In genomic region chr8:47243631-47244030, GRCm38 (mm10) we compare ENCODE assay signal across 9 mouse cellular contexts.
DNase-seq lines count a peak whose midpoint lies in the region; ATAC-seq and TF ChIP-seq lines count a peak whose summit lies in the region.
"Had no signal": no experiment of that assay in that cellular context is flagged by ENCODE, and none has a peak within 500 bp of the region (broad histone marks: within the 10 kb centered on the region; RNA-seq: fewer than 3 reads in every experiment).

No protein-coding gene starts in this region.

- no peak overlapping the region for H3K4me3 ChIP-seq in lung, embryonic 15.5 days
- H3K4me3 ChIP-seq in hindbrain, embryonic 16.5 days (ENCODE audit: low read length): peak overlapping the region; percentile 40
- peak overlapping the region; percentile 2; the same call in 1 of the 2 replicates for H3K4me3 ChIP-seq in olfactory bulb, adult 2 months (ENCODE audit: insufficient read depth, low read depth, low read length)

- peak overlapping the region; percentile 57; the same call in 1 of the 2 replicates for H3K4me2 ChIP-seq in lung, embryonic 15.5 days
- H3K4me2 ChIP-seq in hindbrain, embryonic 16.5 days (ENCODE audit: low read length): peak overlapping the region; percentile 66

- no peak for TF ChIP-seq CTCF in olfactory bulb, adult 2 months (IDR thresholded peaks at IDR 0.05; ENCODE audit: insufficient read depth, low read depth, low read length)

- no peak for TF ChIP-seq POLR2A in olfactory bulb, adult 2 months (IDR thresholded peaks at IDR 0.05; ENCODE audit: insufficient read depth, low read depth, low read length)

- peak; percentile 14; the same call in 1 of the 2 replicates for ATAC-seq in frontal cortex, adult (ENCODE audit: low TSS enrichment)
- ATAC-seq in lung, embryonic 15.5 days (ENCODE audit: borderline replicate concordance, extremely low read depth, low FRiP score, low TSS enrichment): no peak
- ATAC-seq in hindbrain, embryonic 16.5 days: no peak

- peak overlapping the region; percentile 82 for H3K27ac ChIP-seq in lung, embryonic 15.5 days
- H3K27ac ChIP-seq in hindbrain, embryonic 16.5 days (ENCODE audit: low read depth, low read length): peak overlapping the region; percentile 89
- H3K27ac ChIP-seq in olfactory bulb, adult 2 months (ENCODE audit: insufficient read depth, low read depth, low read length): peak overlapping the region; percentile 32

- peaks cover 48% of the 10 kb centered on the region for H3K4me1 ChIP-seq in lung, embryonic 15.5 days
- peaks cover 43% of the 10 kb centered on the region for H3K4me1 ChIP-seq in hindbrain, embryonic 16.5 days (ENCODE audit: control insufficient read depth, insufficient read depth, low read depth, low read length)
- H3K4me1 ChIP-seq in olfactory bulb, adult 2 months (ENCODE audit: control insufficient read depth, insufficient read depth, low read length): peaks cover 30% of the 10 kb centered on the region

- H3K9me3 ChIP-seq in lung, embryonic 15.5 days: no peaks in the 10 kb centered on the region
- no peaks in the 10 kb centered on the region for H3K9me3 ChIP-seq in hindbrain, embryonic 16.5 days (ENCODE audit: control insufficient read depth, low read length)

- no peak for DNase-seq in frontal cortex, postnatal 10 days (ENCODE audit: low spot score in 2 of 2)
- no peak for DNase-seq in lung, postnatal 10 days
- DNase-seq in right cerebral cortex, postnatal 25 days: no peak
- no peak for DNase-seq in urinary bladder, postnatal 36 days (ENCODE audit: low spot score in 2 of 2)
- DNase-seq: lung, adult 2 months had no signal

- H3K27me3 ChIP-seq in lung, embryonic 15.5 days: no peaks in the 10 kb centered on the region
- H3K27me3 ChIP-seq in hindbrain, embryonic 16.5 days (replicated peaks; ENCODE audit: control insufficient read depth, insufficient read depth, low read length): no peaks in the 10 kb centered on the region

- 54% methylated on average over 12 of the region's 12 CpGs for WGBS in lung, embryonic 15.5 days
- 35% methylated on average over 12 of the region's 12 CpGs for WGBS in hindbrain, embryonic 16.5 days
- WGBS in olfactory bulb, adult 2 months: 14% methylated on average over 12 of the region's 12 CpGs

- no peak overlapping the region for H3K9ac ChIP-seq in lung, embryonic 15.5 days
- H3K9ac ChIP-seq in hindbrain, embryonic 16.5 days (ENCODE audit: low read depth, low read length): peak overlapping the region; percentile 35

- H3K36me3 ChIP-seq in lung, embryonic 15.5 days: no peaks in the 10 kb centered on the region
- no peaks in the 10 kb centered on the region for H3K36me3 ChIP-seq in hindbrain, embryonic 16.5 days (ENCODE audit: control insufficient read depth, insufficient read depth, low read length)

Comparison
In these comparisons a context has a peak if more than half of its experiments do, and no peak if none do; other contexts are left out.
1. H3K27ac ChIP-seq: peak in every context shown above with its lines; median percentile 89 in hindbrain, embryonic 16.5 days; 82 in lung, embryonic 15.5 days; 32 in olfactory bulb, adult 2 months.